Mouse (Mus musculus) heart, postnatal 10 days (tissue): ENCODE results near the gene Usb1. TPM values are rescaled to one million over a fixed set of nuclear protein-coding genes. Genes with fewer than 3 reads are reported as not detected.

Experiments used
- total RNA-seq, 2 experiments: library from RNA; stranded (reverse); gene quantifications; 2 replicates each; pipeline ENCODE4 v1.2.3; 2021

Usb1 gene
- total RNA-seq, 2 experiments from 2014 or later: 17.2 to 23.9 TPM

Other genes starting within 250 kb of the Usb1 start
- 10 to 100 TPM; 64.8 to 73.9 TPM for gene Kifc3, start 129.5 kb upstream of the Usb1 start, total RNA-seq
- 1 to 10 TPM; 1.5 to 3.2 TPM for gene Cngb1, start 25.7 kb upstream of the Usb1 start, total RNA-seq
- not detected for gene Tepp, start 21.7 kb upstream of the Usb1 start, total RNA-seq
- gene Zfp319, start 334 bp upstream of the Usb1 start, total RNA-seq: 10 to 100 TPM; 12.2 to 13.9 TPM
- 100 to 1,000 TPM; 113 to 155 TPM for gene Mmp15, start 20.0 kb downstream of the Usb1 start, total RNA-seq
- 10 to 100 TPM; 42.7 to 57.6 TPM for gene Cfap20, start 102.6 kb downstream of the Usb1 start, total RNA-seq
- gene Csnk2a2, start 157.8 kb downstream of the Usb1 start, total RNA-seq: 10 to 100 TPM; 44.3 to 44.7 TPM
- under 1 TPM in 1 of 2 experiments, not detected in 1; 0.32 TPM for gene Ccdc113, start 201.8 kb downstream of the Usb1 start, total RNA-seq
- not detected for gene Prss54, start 244.1 kb downstream of the Usb1 start, total RNA-seq